Mouse (Mus musculus) E14TG2a.4 (cell line): ENCODE measurements around the gene Creb3l1.

ENCODE experiments used
- CTCF ChIP-seq: conservative IDR thresholded peaks from 2 replicates; pipeline ENCODE4 v1.5.1; 2014; ENCODE audit warnings: low read length
- NANOG ChIP-seq: IDR thresholded peaks from 2 replicates; pipeline ENCODE4 v1.6.1; 2014; ENCODE audit warnings: borderline replicate concordance, low read length, mixed read lengths
- POU5F1 ChIP-seq: IDR thresholded peaks from 2 replicates; pipeline ENCODE4 v1.6.1; 2014; ENCODE audit warnings: low read length, borderline replicate concordance

- no peak for TF ChIP-seq CTCF
- TF ChIP-seq NANOG = no peak
- TF ChIP-seq POU5F1 = no peak
These were observed 15.5 kb downstream of the Creb3l1 start for GRCm38 (mm10) chr2:92008623-92009404.
